In genomic region chr5:35537474-35537873, GRCm38 (mm10) we compare ENCODE assay signal across 30 mouse cellular contexts. TPM values are rescaled to one million over a fixed set of nuclear protein-coding genes. Genes with fewer than 3 reads are reported as not detected.
"Had no signal": no experiment of that assay in that cellular context is flagged by ENCODE, and none has a peak within 500 bp of the region (broad histone marks: within the 10 kb centered on the region; RNA-seq: fewer than 3 reads in every experiment).

No protein-coding gene starts in this region.

- H3K9ac ChIP-seq: heart, embryonic 12.5 days; heart, embryonic 13.5 days; heart, embryonic 15.5 days; hindbrain, embryonic 12.5 days; hindbrain, embryonic 13.5 days; hindbrain, embryonic 14.5 days; hindbrain, embryonic 15.5 days; intestine, embryonic 15.5 days had no signal

- DNase-seq: heart, postnatal 4 days; kidney, adult 11 months; kidney, adult 18-20 months; kidney, adult 8-10 months; kidney, postnatal 14 days; kidney, postnatal 25 days; kidney, postnatal 36 days; kidney, postnatal 4 days; layer of hippocampus, adult 9-11 months; layer of hippocampus, postnatal 36 days had no signal

- H3K36me3 ChIP-seq: heart, embryonic 10.5 days; heart, embryonic 12.5 days; heart, embryonic 13.5 days; heart, embryonic 15.5 days; hindbrain, embryonic 10.5 days; hindbrain, embryonic 12.5 days; hindbrain, embryonic 13.5 days; hindbrain, embryonic 15.5 days; intestine, embryonic 15.5 days had no signal

- H3K4me3 ChIP-seq: heart, embryonic 10.5 days; heart, embryonic 12.5 days; heart, embryonic 13.5 days; heart, embryonic 15.5 days; hindbrain, embryonic 10.5 days; hindbrain, embryonic 12.5 days; hindbrain, embryonic 13.5 days; hindbrain, embryonic 15.5 days; intestine, embryonic 15.5 days; layer of hippocampus, adult 2 months; left cerebral cortex, adult 2 months had no signal

- H3K4me1 ChIP-seq: heart, embryonic 12.5 days; heart, embryonic 15.5 days; hindbrain, embryonic 15.5 days had no signal

- ATAC-seq: hindbrain, embryonic 16.5 days; hindbrain, postnatal 0 days; inflammation-experienced regulatory T-cells, adult 6 months; intestine, embryonic 15.5 days; intestine, embryonic 16.5 days; intestine, postnatal 0 days had no signal

- H3K9me3 ChIP-seq: heart, embryonic 10.5 days; heart, embryonic 12.5 days; heart, embryonic 13.5 days; heart, embryonic 15.5 days; hindbrain, embryonic 10.5 days; hindbrain, embryonic 12.5 days; hindbrain, embryonic 13.5 days; hindbrain, embryonic 15.5 days; intestine, embryonic 15.5 days had no signal

- H3K27me3 ChIP-seq: hindbrain, embryonic 12.5 days; hindbrain, embryonic 15.5 days; intestine, embryonic 15.5 days had no signal

- H3K27ac ChIP-seq: heart, embryonic 10.5 days; heart, embryonic 13.5 days; heart, embryonic 15.5 days; hindbrain, embryonic 10.5 days; hindbrain, embryonic 12.5 days; hindbrain, embryonic 13.5 days; hindbrain, embryonic 14.5 days; hindbrain, embryonic 15.5 days; hindbrain, postnatal 0 days; intestine, embryonic 15.5 days; kidney, postnatal 0 days; layer of hippocampus, adult 2 months; left cerebral cortex, adult 2 months had no signal

- H3K4me2 ChIP-seq: heart, embryonic 11.5 days; heart, embryonic 12.5 days; heart, embryonic 13.5 days; heart, embryonic 15.5 days; hindbrain, embryonic 12.5 days; hindbrain, embryonic 13.5 days; hindbrain, embryonic 14.5 days; hindbrain, embryonic 15.5 days; intestine, embryonic 15.5 days had no signal

RNA-seq across cellular contexts. Expression of gene Cpz, which starts 12.0 kb away (rescaled TPM):
- total RNA-seq: hematopoietic stem cell, adult 5-6 weeks; layer of hippocampus, adult 2 months had no signal
- polyA plus RNA-seq: inflammation-experienced regulatory T-cells, adult 6 months had no signal
